Mouse (Mus musculus): ENCODE data around the gene Mid1.
"Not testable (repeated sequence)": the region's sequence is repeated elsewhere in the genome, so short reads cannot be mapped to it uniquely, and the experiment has no call there.

Gene Mid1

GRCm38 (mm10) chrX:170015883-170016282 is 330.9 kb downstream of the Mid1 start:
- DNase-seq (ENCODE audit: low spot score in 2 of 2): not testable (repeated sequence)

GRCm38 (mm10) chrX:170017333-170018245 is 332.6 kb downstream of the Mid1 start:
- DNase-seq (ENCODE audit: low spot score in 2 of 2): peak; percentile 77 to 90

- DNase-seq (ENCODE audit: low spot score in 2 of 2): peak in 1 of 2 experiments; percentile 61
These were observed 333.7 kb downstream of the Mid1 start for GRCm38 (mm10) chrX:170018571-170019218.

GRCm38 (mm10) chrX:170019219-170019953 is 334.4 kb downstream of the Mid1 start:
- not testable (repeated sequence) for DNase-seq (ENCODE audit: low spot score in 2 of 2)

GRCm38 (mm10) chrX:170019954-170020689 is 335.1 kb downstream of the Mid1 start:
- DNase-seq (ENCODE audit: low spot score in 2 of 2): peak; percentile 96 to 99

GRCm38 (mm10) chrX:170020690-170021050 is 335.7 kb downstream of the Mid1 start:
- peak; percentile 81 to 95 for DNase-seq (ENCODE audit: low spot score in 2 of 2)

GRCm38 (mm10) chrX:170021205-170021604 is 336.2 kb downstream of the Mid1 start:
- DNase-seq (ENCODE audit: low spot score in 2 of 2): not testable (repeated sequence)

GRCm38 (mm10) chrX:170021750-170022461 is 336.9 kb downstream of the Mid1 start:
- peak in 1 of 2 experiments; percentile 79 for DNase-seq (ENCODE audit: low spot score in 2 of 2)
